Mouse (Mus musculus) ES-Bruce4 (cell line): ENCODE data around the gene Dnaja3. TPM values are rescaled to one million over a fixed set of nuclear protein-coding genes. Genes with fewer than 3 reads are reported as not detected.

Source experiments
- H3K27ac ChIP-seq: 2 replicates; pipeline ENCODE4 v1.5.1; 2012; ENCODE audit warnings: low read length, inconsistent platforms; ENCODE audit not compliant: insufficient read depth
- H3K27me3 ChIP-seq: 2 replicates; pipeline ENCODE4 v1.6.1; 2012; ENCODE audit warnings: mild to moderate bottlenecking, low read length, inconsistent platforms; ENCODE audit not compliant: control insufficient read depth, poor library complexity, insufficient read depth, severe bottlenecking
- H3K36me3 ChIP-seq: 2 replicates; pipeline ENCODE4 v1.6.1; 2012; ENCODE audit warnings: inconsistent platforms, mild to moderate bottlenecking, low read length, moderate library complexity; ENCODE audit not compliant: control insufficient read depth, poor library complexity, insufficient read depth, severe bottlenecking
- H3K4me1 ChIP-seq: one replicate; pipeline ENCODE4 v1.8.1; 2011; ENCODE audit warnings: low read length; ENCODE audit not compliant: control insufficient read depth, insufficient read depth
- H3K4me3 ChIP-seq: 2 replicates; pipeline ENCODE4 v1.5.1; 2011; ENCODE audit warnings: low read depth, mild to moderate bottlenecking, low read length
- H3K9ac ChIP-seq: 2 replicates; pipeline ENCODE4 v1.6.1; 2012; ENCODE audit warnings: low read depth, mild to moderate bottlenecking, inconsistent platforms; ENCODE audit not compliant: poor library complexity, severe bottlenecking
- H3K9me3 ChIP-seq: replicated peaks from 2 replicates; pipeline ENCODE4 v1.6.1; 2012; ENCODE audit warnings: mild to moderate bottlenecking, low read length, inconsistent platforms; ENCODE audit not compliant: control insufficient read depth, poor library complexity, insufficient read depth, severe bottlenecking
- CTCF ChIP-seq: IDR thresholded peaks from one replicate; pipeline ENCODE4 v1.8.1; 2011; ENCODE audit warnings: low read depth, low read length
- EP300 ChIP-seq: IDR thresholded peaks from 2 replicates; pipeline ENCODE4 v1.6.1; 2011; ENCODE audit warnings: low read depth, low read length; ENCODE audit not compliant: insufficient read depth
- POLR2A ChIP-seq: IDR thresholded peaks from one replicate; pipeline ENCODE4 v1.8.1; 2011; ENCODE audit warnings: low read length; ENCODE audit not compliant: insufficient read depth
- polyA plus RNA-seq: library from polyadenylated mRNA; stranded (reverse); fragments of >200 nt; gene quantifications from 2 replicates; pipeline ENCODE4 v1.2.4, GENCODE M21; 2011; ENCODE audit warnings: low read depth; ENCODE audit not compliant: missing spikeins, insufficient read depth, insufficient read length

Gene Dnaja3
- polyA plus RNA-seq, 1 experiment = 55.9 TPM

DNA sequence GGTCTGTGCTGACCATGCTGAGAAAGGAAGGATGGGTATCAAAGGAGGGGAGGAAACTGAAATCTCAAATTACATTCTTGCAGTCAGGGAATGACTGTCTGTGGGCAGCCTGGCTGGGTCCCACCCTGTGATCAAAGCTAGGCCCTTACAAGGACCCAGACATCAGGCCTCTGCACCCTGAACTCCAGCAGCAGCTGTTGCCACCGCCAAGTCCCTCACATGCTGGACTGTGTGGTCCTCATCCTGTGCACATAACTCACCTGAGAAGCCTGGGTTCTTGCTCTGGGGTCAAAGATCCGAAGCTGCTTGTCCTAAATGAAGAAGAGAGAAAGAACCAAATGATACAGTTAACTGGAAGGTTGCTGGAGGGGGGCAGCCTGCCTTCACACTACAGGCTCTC lies 21.8 kb downstream of the Dnaja3 start:
- H3K9ac ChIP-seq = no peak overlapping the region
- no peaks in the 10 kb centered on the region for H3K27me3 ChIP-seq
- H3K4me3 ChIP-seq = no peak overlapping the region
- TF ChIP-seq EP300 = no peak
- TF ChIP-seq CTCF = no peak
- TF ChIP-seq POLR2A = no peak
- H3K9me3 ChIP-seq = no peaks in the 10 kb centered on the region
- H3K27ac ChIP-seq = no peak overlapping the region
- H3K4me1 ChIP-seq = no peaks in the 10 kb centered on the region
- H3K36me3 ChIP-seq = no peaks in the 10 kb centered on the region

DNA sequence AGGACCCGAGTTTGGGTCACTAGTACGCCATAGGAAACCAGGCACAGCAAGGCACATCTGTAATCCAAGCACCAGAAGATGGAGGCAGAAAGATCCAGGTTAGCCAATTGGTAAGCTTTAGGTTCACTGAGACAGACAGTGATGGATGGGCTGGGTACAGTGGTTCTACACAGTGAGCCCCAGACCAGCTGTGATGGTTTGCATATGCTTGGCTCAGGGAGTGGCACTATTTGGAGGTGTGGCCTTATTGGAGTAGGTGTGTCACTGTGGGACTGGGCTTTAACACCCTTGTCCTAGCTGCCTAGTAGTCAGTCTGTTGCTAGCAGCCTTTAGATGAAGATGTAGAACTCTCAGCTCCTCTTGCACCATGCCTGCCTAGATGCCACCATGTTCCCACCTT lies 24.0 kb downstream of the Dnaja3 start:
- Histone ChIP-seq H3K27ac (no peak overlapping the region), H3K27me3 (no peaks in the 10 kb centered on the region), H3K9me3 (no peaks in the 10 kb centered on the region), H3K9ac (no peak overlapping the region), H3K4me1 (no peaks in the 10 kb centered on the region), H3K4me3 (no peak overlapping the region), H3K36me3 (no peaks in the 10 kb centered on the region)
- TF ChIP-seq CTCF (no peak), POLR2A (no peak), EP300 (no peak)

DNA sequence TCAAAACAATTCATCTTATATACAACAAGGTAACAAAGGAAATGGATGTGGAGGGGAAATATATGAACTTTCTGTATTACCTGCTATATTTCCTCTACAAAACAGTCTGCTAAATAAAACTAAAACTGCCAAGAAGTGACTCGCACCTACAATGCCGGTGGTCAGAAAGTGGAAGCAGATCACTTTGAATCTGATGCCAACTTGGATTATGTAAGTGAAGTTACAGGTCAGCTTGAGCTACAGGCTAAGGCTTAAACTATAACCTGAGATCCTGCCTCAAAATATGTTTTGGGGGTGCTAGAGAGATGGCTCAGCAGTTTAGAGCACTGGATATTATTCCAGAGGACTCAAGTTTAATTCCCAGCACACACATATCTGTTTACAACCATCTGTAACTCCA lies 25.9 kb downstream of the Dnaja3 start:
- no peak overlapping the region for H3K9ac ChIP-seq
- TF ChIP-seq POLR2A (no peak), EP300 (no peak), CTCF (no peak)
- no peaks in the 10 kb centered on the region for H3K9me3 ChIP-seq
- H3K27ac ChIP-seq = no peak overlapping the region
- H3K36me3 ChIP-seq = no peaks in the 10 kb centered on the region
- no peak overlapping the region for H3K4me3 ChIP-seq
- no peaks in the 10 kb centered on the region for H3K4me1 ChIP-seq
- H3K27me3 ChIP-seq = no peaks in the 10 kb centered on the region

DNA sequence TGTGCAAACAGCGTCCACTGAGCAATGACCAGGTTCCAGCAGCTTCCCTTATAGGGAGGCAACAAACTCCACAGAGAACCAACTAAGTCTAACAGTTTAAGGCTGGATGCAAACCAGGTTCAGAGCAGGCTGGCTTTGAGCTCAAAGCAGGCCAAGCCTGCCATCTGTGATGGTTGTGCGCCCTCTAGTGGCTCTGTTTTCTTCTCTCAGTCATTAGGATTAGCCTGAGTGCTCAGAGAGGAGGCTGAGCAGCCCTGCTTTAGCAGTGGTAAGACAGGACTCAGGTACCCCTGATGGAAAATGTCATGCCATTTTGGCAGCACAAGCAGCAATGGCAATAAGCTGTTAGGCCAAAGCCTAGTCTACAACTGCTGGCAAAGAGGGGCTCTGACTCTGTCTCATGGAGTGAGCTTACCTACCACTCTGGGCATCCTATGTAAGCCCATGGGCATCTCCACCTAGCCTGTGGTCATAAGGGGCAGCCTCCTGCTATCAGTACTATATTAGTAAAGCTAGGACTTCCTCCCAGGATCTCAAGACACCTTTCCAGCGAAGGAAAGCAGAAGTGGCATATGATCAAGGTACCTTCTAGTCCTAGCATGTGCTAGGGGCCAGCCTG lies 27.5 kb downstream of the Dnaja3 start:
- Histone ChIP-seq H3K9me3 (no peaks in the 10 kb centered on the region), H3K36me3 (no peaks in the 10 kb centered on the region), H3K27me3 (no peaks in the 10 kb centered on the region), H3K4me3 (no peak overlapping the region), H3K27ac (no peak overlapping the region), H3K9ac (no peak overlapping the region), H3K4me1 (no peaks in the 10 kb centered on the region)
- TF ChIP-seq CTCF = peak; percentile 98
- TF ChIP-seq EP300 = no peak

DNA sequence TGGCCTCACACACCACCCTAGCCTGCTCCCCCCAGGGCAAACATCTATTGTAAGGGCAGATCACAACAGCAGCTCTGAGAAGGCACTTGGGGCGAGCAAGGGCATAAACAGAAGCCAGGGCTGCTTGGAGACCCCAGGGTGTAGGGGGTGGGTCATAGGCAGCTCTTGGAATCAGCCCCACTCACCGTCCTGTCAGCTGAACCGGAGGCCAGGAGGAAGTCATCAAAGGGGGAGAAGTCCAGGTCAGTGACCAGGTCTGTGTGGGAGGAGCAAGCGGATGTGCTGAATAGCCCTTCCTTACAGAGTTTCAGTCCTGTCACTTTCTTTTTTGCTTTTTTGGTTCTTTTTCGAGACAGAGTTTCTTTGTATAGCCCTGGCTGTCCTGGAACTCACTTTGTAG lies 30.5 kb downstream of the Dnaja3 start:
- no peaks in the 10 kb centered on the region for H3K36me3 ChIP-seq
- no peaks in the 10 kb centered on the region for H3K4me1 ChIP-seq
- H3K27me3 ChIP-seq = no peaks in the 10 kb centered on the region
- no peak overlapping the region for H3K4me3 ChIP-seq
- H3K9me3 ChIP-seq = no peaks in the 10 kb centered on the region
- TF ChIP-seq CTCF (no peak), POLR2A (no peak), EP300 (no peak)
- H3K9ac ChIP-seq = no peak overlapping the region
- no peak overlapping the region for H3K27ac ChIP-seq

DNA sequence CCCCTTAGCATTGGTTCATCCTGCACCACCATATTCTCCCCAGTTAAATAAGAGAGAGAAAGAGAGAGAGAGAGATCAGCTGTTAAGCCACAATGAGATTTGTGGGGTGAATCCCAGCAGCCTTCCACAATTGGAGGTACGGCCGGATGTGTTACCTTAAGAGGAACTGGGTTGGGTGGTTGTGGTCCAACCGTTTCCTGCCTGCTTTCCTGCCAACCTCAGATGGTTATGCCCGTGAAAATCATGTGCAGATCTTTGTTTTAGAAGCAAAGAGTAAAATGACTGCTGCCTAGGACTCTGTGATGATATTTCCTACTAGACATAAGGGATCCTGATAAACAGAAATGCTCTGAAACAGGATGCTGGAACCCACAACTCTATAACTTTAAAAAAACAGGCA lies 34.3 kb downstream of the Dnaja3 start:
- Histone ChIP-seq H3K27ac (no peak overlapping the region), H3K27me3 (no peaks in the 10 kb centered on the region), H3K4me1 (no peaks in the 10 kb centered on the region), H3K36me3 (no peaks in the 10 kb centered on the region), H3K4me3 (no peak overlapping the region), H3K9ac (no peak overlapping the region), H3K9me3 (no peaks in the 10 kb centered on the region)
- TF ChIP-seq EP300 = no peak
- no peak for TF ChIP-seq POLR2A
- TF ChIP-seq CTCF = no peak
